Mouse (Mus musculus) megakaryocyte-erythroid progenitor cell, adult 5-6 weeks (primary cell): ENCODE data around the gene Itga5. TPM values are rescaled to one million over a fixed set of nuclear protein-coding genes. Genes with fewer than 3 reads are reported as not detected.
A peak's percentile ranks its signal among the peaks of the same experiment; 100 is the strongest.

Experiments
- ATAC-seq: replicated peaks from 2 replicates; pipeline ENCODE4 v1.8.0; 2016; ENCODE audit warnings: mild to moderate bottlenecking, inconsistent platforms; ENCODE audit not compliant: severe bottlenecking, poor library complexity, low FRiP score, low TSS enrichment
- total RNA-seq, 2 experiments: library from RNA; stranded (forward) in 1 of 2; stranded (reverse) in 1 of 2; fragments of 200-1000, 215-1000 nt in 1 of 2; fragments of >200 nt in 1 of 2; fragmentation: Nextera tagmentation in 1 of 2; gene quantifications; 2 replicates each; pipeline ENCODE4 v1.2.3; 2014 to 2017

Gene Itga5
- total RNA-seq, 2 experiments from 2014 or later: 11.8 to 56.4 TPM

DNA sequence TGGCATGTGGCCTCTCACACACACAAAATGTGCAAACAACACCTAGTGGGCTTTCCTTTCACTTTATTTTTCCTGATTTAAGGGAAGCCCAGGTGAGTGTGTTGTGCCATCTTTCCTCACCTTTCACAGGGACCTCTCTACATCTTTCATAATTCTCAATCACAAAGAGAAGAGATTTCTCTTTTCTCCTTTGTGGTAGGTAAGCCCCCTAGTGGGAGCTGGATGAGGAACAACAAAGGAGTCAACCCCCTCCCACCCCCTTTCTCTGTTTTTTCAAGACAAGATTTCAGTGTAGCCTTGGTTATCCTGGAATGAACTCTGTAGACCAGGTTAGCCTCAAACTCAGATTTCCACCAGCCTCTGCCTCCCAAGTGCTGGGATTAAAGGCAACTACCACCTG, 23.0 kb downstream of the Itga5 start:
- ATAC-seq: no peak

DNA sequence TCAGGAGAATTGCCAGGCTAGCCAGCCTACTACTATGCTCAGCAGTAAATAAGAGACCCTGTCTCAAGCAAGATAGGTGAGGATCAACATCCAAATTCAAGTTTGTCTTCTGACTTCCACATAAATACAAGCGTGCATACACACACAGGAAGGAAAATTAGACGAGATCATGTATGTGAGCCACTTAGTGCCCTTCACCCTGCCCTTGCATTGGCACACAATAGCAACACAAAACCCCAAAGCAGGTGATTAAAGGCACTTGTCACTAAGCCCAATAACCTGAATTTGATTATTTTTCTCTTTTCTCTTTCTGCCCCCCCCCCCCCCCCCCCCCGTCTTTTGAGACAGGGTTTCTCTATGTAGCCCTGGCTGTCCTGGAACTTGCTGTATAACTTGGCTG, 23.6 kb downstream of the Itga5 start:
- no peak for ATAC-seq

DNA sequence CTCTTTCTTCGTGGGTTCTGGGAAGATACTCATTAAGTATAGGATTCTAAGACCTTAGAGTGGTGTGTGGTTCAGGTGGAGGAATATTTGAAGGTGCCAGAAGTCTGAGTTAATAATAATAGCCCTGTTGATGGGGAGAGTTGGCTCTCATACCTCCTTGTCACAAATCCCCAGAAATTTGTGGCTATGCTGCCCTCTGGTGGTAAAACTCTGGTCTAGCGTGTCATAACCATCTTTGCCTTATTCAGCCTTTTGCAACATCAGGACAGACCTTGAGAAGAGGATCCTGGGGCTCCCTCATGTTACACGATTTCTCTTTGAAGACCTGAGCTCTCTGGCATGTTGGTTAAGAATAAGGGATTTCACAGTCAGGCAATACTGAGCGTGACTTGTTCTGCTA, 24.1 kb downstream of the Itga5 start:
- peak; percentile 36 for ATAC-seq

DNA sequence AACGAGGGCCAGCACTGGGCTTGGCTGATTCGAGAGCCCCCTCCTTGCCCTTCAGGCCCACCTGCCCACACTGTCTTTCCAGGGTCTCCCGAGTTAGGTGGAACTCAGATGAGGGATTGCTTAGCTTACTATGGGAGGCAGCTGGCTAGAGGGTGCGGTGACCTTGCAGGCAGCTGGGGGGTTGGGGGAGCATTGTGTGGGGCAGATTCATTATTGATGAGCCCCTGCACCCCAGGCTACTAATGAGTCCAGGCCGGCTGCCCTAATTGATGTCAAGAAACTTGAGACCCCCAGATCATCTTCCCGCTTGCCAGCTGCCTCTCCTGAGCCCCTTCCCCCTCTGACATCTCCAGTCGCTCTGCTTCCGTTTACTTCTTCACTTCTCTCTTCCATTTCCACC, 25.0 kb downstream of the Itga5 start:
- ATAC-seq: no peak

DNA sequence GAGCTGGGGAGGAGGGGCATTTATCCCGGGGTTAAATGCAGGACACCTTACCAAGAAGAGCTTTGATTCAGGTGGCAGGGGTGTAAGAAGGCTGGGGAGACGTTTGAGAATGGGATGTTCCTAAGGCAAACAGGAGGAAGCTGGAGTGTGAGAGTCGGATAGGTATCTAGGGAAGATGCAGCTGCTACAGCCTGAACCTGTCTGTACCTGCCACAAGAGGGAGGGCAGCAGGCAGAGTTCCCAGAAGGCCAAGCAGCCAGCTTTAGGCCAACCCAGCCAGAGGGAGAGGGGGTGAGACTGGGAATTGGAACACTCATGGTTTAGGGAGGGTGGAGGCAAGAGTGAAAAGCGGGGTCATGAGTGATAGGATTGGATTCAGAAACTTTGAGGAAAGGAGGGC, 25.8 kb downstream of the Itga5 start:
- no peak for ATAC-seq

DNA sequence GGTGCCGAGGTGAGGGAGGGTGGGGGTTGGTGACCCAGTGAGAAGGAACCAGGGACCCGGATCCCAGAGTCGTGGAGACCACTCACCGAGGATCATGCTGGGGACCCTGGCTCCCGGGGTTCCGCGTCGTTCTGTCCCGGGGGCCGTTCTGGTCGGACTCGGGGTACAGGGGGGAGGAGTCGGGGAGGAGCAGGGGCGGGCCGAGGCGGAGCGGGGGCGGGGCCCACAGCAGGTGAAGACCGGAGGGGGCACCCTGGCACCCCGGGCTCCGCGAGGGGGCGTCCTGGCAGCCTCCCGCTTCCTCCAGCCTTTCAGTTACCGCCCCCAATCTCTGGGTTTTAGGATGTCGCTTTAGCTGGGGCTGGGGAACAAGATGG, 26.6 kb downstream of the Itga5 start, which contains the start of gene Zfp385a:
TSS of gene Zfp385a (minus strand) at position 133 of the 377 bp plus-strand sequence.
- ATAC-seq: peak; percentile 43

DNA sequence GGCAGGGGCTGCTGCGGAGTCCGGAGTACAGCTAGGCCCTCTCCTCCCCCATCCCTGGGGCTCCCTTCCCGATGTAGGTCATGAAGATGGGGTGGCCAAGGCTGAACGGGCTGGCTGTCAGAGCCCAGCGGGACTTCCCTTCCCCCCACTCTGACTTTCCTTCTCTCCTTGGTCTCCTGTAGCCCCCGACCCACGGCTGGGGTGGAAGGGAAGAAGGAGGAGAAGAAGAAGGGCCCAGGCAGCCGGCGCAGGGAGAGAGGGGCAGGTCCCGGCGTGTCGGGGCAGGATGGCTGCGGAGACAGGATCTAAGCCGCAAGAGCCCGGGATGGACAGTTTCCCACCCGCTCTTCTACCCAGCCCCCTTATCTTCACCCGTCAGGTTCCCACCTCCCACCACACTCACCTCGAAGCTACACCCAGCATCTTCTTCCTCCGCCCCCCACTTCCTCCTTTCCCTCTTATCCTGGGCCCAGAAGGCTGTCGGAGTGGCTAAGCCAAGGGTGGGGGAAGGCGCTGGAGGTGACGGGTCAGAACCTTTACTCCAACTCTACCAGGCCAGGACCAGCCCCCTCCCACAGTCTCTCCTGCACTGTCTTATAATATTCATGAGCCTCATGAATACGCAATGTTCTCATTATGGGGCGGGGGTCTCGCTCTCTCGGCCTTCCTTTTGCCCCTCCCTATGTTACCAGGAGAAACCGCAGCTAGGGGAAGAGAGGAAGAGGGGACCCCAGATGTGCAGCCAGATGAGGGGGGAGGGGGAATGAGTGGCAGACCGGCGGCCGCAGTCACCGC, 27.2 kb downstream of the Itga5 start:
- ATAC-seq: peak; percentile 62

DNA sequence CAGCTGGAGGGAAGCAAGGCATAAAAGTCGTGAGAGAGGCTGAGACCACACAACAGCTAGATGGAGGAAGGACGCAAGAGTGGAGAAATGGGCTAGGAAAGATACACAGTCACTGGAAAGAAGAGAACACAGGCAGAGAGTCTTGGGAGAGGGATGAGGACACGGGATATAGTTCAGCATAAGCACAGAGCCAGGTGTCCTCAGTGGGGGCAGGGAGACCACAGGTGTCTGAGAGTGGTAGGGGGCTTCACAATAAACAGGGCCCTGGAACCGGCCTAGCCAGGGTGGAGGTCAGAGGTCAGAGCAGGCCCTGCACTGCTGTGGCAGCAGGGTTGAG, 27.8 kb downstream of the Itga5 start:
- no peak for ATAC-seq

DNA sequence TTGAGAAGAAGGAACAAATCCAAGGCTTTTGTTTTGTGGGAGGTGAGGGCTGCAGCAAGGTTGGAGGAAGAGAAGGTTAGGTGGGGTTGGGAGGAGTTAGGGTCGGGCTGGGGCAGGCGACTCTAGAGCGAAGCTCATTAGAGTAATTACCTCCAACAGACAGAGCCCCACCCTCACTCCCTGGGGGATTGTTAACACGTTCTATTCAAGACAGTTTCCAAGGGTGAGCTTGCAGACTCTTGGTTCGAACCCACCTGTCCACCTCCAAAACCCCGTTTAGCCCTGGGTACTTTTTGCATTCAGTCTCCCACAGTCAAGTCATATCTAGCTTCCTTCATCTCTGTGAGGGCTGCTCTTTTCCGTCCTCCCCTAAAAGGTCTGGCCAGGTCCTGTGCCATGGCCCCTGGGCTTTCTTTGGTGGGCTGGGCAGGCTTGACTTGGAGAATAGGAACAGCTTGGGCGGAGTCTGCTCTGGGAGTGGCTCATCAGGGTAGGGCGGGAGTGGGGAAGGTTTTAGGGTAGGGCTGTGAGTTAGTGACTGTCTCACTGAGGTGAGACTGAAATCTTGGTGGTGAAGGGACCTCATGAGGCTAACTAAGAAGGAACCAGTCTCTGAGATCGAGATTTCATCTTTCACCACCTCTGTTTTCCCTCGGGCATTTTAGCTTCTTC, 29.4 kb downstream of the Itga5 start:
- no peak for ATAC-seq

DNA sequence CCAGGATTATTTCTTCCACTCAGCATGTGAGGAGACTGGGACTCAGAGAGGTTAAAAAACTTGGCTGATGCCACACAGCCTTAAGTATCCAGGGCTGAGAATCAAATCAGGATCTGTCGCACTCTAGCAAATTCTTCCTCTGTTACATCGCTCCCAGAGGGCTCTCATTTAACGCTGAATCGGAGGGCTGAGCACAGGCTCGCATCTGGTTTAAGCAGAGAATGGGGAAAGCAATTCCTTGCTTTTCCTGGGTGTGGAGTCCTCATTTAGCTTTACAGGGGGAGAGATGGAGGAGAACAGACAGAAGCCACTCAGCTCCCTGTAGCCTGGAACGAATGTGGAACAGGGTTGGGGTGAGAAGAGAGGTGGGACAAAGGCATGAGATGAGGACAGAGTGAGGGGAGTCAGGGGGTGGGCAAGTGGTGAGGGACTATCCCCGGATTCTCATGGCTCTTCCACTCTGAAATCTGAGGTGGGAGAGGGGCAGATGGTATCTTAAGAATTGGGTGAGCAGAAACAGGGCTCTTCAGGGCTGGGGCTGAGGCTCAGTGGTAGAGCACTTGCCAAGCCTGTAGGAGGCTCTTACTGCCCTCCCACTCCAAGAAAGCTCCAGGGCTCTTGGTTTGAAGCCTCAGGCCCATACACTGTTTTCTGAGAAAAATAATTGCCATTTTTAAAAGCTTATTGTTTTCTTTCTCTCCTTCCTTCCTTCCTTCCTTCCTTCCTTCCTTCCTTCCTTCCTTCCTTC, 30.9 kb downstream of the Itga5 start:
- ATAC-seq: no peak

DNA sequence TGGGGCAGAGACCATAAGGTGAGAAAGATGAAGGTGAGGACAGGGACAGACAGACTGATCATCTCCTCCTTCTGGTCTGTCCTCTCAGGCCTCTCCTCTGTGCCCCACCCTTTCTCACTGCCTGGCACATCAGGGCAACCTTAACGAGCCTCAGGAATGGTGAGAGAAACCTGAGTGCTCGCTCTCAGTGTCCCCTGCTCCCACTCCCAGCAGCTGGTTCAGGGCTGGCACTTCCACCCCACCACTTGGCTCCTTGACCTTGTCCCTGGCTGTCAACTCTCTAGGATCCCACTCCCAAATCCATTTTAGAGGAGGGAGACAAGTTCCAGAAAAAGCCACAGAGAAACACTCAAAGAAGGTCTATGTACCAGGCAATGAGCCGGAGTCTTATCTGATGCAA, 31.5 kb downstream of the Itga5 start:
- no peak for ATAC-seq

DNA sequence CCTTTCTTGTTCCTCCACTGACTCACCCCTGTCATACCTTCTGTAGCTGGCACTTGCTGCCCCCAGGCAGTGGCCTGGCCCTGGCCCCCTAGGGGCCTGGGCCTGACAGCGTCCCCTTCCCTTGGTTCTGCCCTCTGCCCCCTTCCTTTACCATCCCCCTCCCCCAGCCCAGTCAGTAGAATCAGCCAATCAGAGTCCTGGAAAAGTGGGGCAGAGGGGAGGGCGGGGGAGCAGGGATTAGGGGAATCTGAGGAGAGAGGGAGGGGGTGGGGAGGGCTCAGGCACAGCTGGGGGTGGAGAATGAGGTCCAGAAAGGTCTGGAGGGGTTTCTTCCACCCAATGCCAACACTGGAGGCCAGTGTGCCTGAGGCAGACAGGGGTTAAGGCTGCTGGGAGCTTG, 32.4 kb downstream of the Itga5 start:
- no peak for ATAC-seq

DNA sequence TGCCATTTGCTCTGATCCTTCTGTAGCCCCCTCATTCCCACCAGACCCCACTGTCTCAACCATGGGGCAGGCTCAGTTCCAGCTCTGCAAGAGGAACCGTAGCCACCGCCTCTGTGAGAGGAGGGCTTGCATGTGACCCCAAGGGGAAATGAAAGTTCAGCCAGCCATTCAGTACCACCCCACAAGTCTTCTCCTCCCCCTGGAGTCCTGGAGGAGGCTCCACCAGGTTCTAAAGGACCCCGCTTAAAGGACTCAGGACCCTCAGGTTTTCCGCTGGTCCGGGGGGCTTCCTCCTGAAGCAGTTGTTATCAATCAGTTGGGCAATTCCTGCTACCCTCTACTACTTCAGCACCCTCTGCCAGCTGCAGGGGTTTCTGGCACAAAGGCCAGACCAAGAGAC, 32.8 kb downstream of the Itga5 start:
- no peak for ATAC-seq

DNA sequence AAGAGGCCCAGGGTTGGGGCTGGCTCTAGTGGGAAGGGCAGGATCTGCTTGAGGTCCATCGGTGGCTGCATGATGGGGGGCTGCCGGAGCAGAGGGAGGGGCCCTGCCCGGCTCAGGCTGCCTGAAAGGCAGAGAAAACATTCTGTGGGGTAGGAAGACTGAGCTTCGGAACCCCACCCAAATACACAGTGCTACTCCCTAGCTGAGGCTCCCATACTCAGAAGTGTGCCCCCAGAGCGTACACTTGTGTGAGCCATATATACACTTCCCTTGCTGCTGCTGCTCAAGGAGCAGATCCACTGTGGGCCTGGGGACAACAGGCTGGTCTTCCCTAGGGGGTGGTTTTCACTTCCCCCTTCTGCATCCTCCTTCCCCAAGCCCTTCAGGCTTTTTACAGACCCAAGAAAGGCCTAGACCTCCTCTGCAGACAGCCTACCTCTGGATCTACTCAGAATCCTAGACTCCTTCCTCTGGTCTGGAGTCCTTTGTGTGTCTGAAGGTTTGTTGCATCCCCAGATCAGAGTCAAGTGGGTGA, 33.4 kb downstream of the Itga5 start:
- no peak for ATAC-seq

DNA sequence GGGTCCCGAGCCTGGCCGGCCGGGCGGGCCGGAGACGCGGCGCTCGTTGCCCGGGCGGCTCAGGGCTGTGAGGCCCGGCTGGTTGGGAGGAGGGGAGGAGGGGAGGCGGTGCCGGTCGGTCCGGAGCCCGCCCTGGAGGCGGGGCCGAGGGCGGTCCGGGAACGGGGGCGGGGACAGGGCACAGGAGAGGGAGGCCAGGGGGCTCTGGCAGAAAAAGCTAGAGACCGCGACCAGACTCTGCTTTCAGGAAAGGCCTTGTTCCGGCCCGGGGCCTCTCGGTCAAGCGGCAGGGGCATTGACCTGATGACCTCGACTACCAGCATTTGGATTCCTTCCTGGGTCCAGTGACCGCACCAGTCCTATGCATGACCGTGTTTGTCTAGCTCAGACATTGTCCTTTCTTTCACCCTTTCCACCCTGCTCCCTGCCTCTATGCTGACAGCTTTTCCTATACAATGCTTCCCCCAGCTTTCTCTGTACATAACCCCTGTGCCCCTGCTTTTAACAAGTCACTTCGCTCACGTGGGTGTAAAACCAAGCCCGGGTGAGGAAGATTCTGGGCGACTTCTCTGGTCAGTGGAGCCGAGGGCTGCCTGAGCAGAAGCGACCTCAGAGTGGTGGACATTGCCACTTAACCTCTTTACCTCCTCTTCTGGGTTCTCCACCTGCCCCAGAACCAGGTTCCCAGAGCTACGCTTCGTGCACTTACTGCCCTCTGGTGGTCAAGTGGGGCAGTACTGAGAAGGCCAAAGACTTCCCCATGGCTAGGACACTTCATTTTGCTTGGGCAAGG, 42.9 kb downstream of the Itga5 start:
- ATAC-seq: peak; percentile 88

DNA sequence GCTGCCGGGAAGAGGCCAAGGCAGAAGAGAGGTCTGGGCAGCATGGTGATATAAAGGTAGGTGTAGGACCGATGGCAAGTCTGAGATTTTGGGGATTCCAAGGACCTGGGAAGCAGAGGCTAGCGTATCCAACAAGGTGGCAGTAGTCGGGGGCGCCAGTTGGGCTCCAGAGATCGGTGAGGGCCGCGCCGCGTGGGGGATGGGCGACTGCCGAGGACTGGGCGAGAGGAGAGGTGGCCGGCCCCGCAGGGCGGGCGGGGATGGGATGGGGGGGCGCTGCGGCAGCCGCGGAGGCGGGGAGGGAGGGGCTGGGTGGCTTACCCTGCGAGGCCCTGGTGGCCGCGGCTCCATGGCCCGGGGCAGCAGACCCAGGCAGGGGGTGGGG, 43.5 kb downstream of the Itga5 start:
- no peak for ATAC-seq

DNA sequence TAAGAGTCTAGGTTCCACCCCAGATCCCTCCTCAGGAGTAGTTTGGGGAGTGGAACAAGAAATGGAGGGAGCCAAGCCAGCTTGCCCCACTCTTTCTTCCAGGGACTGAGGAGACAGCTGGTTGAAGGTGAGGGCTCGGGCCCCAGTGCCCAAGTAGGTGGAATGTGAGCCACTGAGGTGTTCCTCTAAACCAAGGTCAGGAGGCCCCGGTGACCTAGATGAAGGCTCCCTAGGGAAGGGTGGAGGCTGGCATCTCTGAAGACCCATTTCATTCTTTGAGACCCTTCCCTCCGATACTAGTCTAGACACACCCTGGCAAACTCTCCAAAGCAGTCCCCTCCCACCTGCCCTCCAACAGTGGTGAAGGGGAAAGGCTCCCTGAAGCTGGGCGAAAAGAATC, 44.2 kb downstream of the Itga5 start:
- no peak for ATAC-seq

DNA sequence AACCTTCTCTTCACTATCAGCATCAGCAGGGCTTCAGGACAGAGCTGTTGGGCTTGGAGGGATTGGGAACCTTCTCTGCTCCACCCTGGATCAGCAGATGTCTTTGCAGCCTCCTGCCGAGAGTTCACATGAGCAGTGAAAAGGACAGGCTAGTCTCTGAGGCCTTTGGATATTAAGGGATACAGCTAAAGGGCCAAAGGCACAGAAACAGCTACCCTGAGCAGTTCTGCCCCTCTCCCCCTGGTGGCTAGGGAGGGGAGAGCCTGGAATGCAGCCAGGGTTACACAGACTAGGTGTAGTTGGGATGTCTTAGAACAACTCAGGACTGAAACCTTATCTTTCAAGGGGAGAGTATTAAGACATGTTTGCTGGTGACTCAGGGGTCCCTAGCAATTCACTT, 45.5 kb downstream of the Itga5 start:
- ATAC-seq: 0 out of 2 replicates have a peak, but pooled peaks have one; percentile 24

DNA sequence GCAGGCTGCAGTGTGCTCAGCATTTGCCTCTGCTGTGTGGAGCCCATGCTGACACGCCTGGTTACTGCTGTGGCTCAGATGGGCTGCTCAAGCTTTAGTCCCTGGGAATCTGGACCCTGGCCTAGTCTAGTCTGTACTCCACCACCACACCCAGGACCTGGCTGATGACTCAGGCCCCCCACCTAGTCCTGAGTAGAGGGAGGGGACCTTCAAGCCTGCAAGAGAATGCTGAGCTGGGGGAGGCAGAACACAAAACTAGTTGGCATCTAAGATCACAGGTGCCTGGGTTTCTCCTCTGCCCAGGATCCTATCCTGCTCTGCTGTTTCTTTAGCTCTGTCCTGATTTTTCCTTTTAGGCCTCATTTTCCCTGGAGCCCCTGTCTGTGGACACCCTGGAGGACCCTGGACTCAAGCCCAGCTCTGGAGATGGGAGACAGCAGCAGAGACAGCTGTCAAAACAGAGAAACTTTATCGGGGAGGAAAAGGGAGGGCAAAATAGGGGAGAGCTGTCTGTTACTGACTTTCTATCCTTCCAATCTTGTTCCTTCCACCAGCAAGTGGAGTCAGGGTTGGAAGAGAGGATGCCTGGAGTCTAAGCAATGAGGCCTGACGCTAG, 48.3 kb downstream of the Itga5 start:
- ATAC-seq: no peak
